Mouse (Mus musculus) right cerebral cortex, postnatal 25 days (tissue): Measurements from ENCODE around the gene Fmo2.

Experiments used
- DNase-seq: peaks from one replicate; pipeline ENCODE4 v3.0.0; 2022

Gene Fmo2

GRCm38 (mm10) chr1:162897838-162898811, at the start of gene Fmo2:
Fmo2 (minus strand) TSS chr1:162898726.
- no peak for DNase-seq

DNA sequence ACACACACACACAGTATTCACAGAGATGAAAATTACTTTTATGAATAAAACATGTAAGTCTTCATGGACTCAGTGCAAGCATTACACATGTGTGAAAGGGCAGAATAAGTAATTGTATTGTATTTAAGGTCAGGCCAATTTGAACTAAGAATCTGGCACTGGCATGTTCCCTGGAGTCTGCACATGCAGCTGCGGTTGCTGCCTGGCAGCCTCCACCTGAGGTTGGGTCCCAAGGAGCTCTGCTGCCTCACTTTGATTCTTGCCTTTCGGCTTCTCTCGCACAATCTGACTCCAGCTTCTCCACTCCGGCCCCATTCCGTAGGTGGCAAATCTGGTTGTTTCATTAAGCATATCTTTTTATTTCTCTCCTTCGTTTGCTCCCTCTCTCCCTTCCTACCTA, 49.4 kb upstream of the Fmo2 start:
- DNase-seq = no peak

- DNase-seq = no peak
Measured at GRCm38 (mm10) chr1:162946837-162947558, 48.5 kb upstream of the Fmo2 start.

DNA sequence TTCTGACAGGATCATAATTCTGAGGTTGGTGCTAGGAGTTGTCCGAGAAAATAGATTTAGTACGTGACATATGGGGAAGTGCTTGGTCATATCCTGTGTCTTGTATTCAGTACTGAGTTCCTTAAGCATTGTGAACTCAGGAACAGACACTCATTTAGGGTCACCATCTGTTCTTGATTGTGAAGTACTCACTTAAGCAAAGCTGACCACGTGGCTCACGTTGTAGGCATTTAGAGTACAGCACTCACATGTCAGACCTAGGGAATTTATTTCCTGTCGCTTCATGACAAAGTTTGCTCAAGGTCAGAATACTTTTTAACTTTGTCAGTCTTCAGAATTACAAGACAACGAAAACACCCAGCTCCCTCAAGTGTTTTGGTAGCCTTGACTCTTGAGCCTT, 45.2 kb upstream of the Fmo2 start:
- no peak for DNase-seq

- DNase-seq = no peak
Measured at GRCm38 (mm10) chr1:162938696-162939351, 40.3 kb upstream of the Fmo2 start.

- DNase-seq = no peak
Measured at GRCm38 (mm10) chr1:162937970-162938695, 39.6 kb upstream of the Fmo2 start.

- DNase-seq = no peak
Measured at GRCm38 (mm10) chr1:162937415-162937814, 38.9 kb upstream of the Fmo2 start, which contains the start of gene Fmo6. Fmo6 (minus strand) TSS chr1:162937515.

DNA sequence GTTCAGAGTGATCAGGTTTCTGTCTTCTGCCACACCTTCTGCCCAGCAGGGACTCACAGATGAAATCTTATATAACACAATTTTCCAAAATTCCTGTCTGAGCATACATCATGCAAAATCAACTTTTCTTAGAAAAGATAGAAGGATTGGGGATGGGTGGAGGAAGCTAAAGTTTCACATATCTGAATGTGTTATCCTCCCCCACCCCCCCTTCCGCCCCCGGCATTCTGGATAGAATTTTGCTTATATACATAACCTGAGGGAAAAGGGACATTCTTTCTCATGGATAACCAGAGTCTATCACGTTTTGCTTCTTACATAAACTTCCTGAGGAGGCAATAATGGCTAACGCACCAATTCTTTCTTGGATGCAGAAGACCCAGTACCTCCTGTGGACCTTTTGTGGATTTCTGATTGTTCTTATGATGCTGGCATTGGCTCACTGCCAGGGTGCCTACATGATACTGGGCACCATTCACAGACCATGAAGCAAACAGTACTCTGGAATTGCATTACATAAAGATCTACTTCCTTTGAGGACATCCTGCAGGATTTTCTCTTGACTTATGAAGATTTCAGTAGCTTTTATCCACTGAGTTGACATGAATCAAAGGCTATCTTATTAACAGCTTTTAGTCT, 36.0 kb upstream of the Fmo2 start:
- DNase-seq = no peak

DNA sequence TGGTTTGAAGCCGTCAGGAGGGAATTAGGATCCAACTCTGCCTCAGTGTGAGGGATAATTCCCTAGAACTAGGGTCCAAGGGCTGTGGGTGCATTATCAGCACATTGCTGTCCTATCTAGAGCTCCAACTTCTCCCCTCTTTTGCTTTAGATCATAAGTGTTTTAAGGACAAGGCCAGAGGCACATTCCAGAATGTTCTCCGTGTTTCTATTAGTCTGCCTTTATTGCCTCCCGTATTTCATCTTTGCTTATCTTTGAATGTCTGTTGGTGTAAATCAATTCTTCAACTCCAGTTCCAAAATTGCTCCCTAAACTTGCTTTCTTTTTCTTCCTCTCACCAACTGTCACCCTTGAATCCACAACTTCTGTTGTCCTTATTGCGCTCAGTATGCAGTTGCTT, 33.9 kb upstream of the Fmo2 start:
- no peak for DNase-seq

GRCm38 (mm10) chr1:162931880-162932279, 33.4 kb upstream of the Fmo2 start:
- DNase-seq = no peak

DNA sequence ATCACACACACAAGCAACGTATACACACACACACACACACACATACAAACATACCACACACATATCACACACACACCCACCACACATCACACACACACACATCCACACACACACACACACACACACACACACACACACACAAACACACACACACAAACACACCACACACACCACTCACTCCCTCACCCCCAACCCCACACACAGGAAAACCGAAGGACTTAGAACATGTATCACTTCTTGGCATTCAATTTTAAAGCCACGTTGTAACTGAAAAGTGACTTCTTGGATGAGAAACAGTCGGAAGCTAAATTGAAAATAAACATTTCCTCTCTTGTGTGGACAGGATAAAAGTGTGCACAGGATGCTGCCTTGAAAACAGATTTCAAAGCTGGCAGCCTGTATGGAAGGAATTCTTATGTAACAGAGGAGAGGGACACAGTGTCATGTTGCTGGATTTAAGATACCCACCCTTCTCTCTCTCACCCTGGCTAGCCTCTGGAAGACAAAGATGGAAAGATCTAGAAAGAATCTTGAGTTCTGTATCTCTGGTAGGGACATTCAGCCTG, 32.9 kb upstream of the Fmo2 start:
- no peak for DNase-seq

DNA sequence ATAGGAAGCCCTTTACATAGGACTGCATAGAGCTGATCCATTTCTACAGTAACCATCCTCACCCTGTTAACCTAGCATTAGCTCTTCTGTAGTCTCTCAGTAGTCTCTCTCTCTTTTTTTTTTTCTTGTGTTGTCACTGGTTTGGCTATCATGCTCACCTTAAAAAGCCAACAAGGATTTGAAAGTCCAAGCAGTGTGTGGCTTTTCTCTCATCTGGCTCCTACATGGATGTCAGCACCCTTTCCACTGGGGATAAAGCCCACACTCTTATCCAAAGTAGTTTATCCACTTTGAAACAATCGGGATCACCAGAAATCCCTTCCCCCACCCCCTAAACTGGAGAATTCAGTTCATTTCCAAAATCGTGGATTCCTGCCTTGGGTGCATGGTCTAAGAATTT, 32.1 kb upstream of the Fmo2 start:
- no peak for DNase-seq

DNA sequence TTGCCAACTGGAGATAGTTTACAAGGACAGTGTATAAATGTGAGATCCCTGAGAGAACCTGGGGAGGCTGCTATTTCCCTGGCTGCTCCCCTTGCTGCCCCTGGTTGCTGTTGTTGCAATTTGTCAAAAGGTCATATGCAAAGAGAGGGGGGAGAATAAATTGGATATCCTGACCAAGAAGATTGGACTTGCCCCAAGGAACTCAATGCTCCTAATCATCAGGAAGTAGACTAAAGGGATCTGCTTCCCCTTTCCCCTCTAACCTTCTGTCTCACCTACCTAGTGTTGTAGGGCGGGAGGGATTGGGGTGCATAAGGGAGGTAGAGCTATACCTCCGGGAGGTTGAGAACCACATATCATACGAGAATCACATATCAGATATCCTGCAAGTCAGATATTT, 30.6 kb upstream of the Fmo2 start:
- no peak for DNase-seq

DNA sequence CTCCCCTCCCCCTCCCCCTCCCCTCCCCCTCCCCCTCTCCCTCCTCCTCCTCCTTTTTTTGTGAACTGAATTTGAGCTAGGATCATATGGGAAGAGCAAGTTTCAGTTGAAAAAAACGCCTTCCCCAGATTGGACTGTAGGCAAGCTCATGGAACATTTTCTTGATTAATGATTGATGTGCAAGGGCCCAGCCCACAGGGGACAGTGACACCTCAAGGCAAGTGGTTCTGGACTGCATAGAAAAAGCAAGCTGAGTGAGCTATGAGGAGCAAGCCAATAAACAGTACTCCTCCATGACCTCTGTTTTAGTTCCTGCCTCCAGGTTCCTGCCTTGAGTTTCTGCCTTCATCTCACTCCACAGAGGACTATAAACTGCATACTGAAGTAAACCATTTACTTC, 26.6 kb upstream of the Fmo2 start:
- DNase-seq = no peak

- no peak for DNase-seq
Measured at GRCm38 (mm10) chr1:162916661-162917060, 18.1 kb upstream of the Fmo2 start.

- DNase-seq = no peak
Measured at GRCm38 (mm10) chr1:162914932-162915556, 16.5 kb upstream of the Fmo2 start.

DNA sequence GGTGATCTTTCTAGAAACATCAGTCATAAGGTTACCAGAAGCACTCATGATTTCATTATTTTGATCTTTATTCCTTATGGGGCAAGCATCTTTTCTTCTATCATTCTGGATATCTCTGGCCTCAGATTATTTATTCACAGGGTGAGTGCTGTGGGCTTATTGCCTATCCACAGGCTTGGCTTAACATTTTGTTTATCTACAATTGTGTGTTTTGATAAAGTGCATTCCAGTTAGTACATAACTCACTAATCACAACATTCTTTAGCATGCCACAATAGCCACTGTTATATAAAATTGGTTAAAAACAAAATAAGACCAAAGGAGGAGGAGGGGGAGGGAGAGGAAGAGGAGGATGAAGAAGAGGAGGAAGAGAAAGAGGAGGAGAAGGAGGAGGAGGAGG, 13.6 kb upstream of the Fmo2 start:
- DNase-seq = no peak

DNA sequence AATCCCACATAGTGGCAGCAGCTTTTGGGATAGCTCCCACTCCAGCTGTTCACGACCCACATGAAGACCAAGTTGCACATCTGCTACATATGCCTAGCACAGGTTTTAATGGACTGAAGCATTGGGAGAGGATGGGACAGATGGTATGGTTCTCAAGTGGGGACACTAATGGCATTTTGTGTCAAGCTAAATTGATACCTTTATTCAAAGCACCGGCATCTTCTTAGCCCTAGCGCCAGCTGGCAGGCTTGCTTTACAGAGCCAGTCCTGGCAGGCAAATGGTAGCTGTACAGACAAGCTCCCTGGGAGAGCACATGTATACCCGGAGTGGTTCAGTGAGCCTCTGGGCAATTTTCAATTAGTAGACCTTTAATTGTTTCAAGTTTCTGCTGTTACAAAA, 3.4 kb upstream of the Fmo2 start:
- DNase-seq = no peak

- DNase-seq = peak; percentile 29
Measured at GRCm38 (mm10) chr1:162895900-162896299, 2.6 kb downstream of the Fmo2 start.

- no peak for DNase-seq
Measured at GRCm38 (mm10) chr1:162893014-162893413, 5.5 kb downstream of the Fmo2 start.

DNA sequence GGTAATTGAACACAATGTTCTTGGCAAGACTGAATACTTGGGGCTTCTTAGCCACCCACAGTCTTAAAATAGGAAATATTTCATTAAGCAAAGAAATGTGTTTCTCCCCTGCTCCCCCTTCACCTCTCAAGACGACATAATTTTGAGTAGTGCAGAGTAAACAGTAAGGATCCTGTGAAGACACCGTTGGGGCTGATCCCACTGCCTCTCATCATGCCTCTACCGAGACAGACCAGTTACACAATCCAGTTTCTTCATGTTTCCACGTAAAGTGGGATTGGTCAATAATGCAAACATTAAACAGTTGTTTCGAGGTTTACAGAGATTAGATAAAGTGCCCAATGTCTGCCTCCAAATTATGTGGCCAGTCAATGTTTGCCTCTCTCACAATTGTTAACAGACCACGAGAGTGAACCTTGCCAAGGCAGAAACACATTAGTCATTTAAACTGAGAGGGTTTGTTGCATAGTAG, 6.5 kb downstream of the Fmo2 start:
- DNase-seq = no peak
